Mouse (Mus musculus) left cerebral cortex, postnatal 10 days (tissue): ENCODE measurements around the gene Atf7. TPM values are rescaled to one million over a fixed set of nuclear protein-coding genes. Genes with fewer than 3 reads are reported as not detected.

Experiments
- DNase-seq, 2 experiments: peaks; one replicate each; pipeline ENCODE4 v3.0.0; 2021 to 2022; ENCODE audit warnings: low spot score in 2 of 2, mixed read lengths in 1 of 2; ENCODE audit errors: extremely low spot score in 1 of 2
- intact Hi-C: fragments of 180-260 bp; cut with DNase I; formaldehyde crosslinking; loops from one replicate; pipeline ENCODE4 v1.15.1; 2025
- total RNA-seq, 2 experiments: library from RNA; stranded (reverse); gene quantifications; 2 replicates each; pipeline ENCODE4 v1.2.3; 2021

Gene Atf7
- total RNA-seq, 2 experiments from 2014 or later: 26.7 to 34.4 TPM

- intact Hi-C loops: no loop called here
- DNase-seq: no peak
Measured at GRCm38 (mm10) chr15:102521480-102521879, 103.8 kb downstream of the Atf7 start.

- intact Hi-C loops: no loop called here
- DNase-seq: no peak
Measured at GRCm38 (mm10) chr15:102520416-102520815, 104.8 kb downstream of the Atf7 start.

DNA sequence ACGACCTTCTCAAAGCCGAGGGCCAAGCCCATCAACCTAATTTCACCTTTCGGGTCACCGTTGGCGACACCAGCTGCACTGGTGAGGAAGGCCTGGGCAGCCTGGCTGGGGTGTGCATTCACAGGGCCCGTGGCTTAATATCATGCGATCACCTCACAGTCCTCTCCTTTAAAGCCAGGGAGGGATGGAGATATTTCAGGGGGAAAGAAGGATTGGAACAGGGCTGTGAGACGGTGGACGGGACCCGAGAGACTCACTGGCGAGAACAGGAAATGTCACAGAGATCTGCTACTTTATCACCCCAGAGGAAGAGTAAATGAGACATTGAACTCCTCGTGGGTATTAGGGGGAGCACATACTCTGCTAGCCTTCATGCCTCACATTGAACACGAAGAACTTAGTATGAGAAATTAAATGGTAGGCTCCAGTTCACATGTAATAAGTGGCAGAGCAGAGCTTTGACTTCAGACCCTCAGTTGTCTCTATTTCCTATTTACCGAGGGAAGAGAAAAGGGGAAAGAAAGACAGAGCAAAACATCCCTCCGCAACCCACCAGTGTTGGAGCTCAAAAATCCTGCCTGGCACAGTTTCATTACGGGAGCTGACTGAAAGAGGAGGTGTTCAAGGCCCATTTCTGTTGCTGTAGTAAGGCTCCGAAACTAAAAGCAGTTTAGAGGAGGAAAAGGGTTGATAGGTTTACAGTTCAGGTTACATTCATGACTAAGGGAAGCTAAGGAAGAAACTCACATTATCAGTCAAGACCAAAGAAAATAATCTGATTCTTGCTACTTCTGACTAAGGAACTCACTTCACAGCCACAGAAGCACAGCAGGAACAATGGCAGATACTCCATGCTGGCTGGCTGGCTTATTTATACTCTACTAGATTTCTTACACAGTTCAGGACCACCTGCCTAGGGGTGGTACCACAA, 105.8 kb downstream of the Atf7 start:
- intact Hi-C loops: no loop called here

DNA sequence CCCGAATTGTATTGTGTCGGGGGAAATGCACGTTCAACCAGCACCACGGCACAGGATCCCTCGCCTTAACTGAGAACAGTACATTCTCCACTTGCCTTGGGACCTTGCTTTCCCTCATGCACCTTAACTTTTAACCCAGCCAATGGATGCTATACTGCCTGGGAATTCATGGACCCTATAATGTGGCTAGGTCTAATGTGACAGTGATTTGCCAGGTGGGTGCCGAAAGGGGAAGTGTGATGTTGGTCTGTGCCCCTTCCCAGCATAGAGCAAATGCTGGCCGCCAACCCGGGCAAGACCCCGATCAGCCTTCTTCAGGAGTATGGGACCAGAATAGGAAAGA, 106.4 kb downstream of the Atf7 start:
- no peak for DNase-seq
- intact Hi-C loops: no loop called here

More for the DNA sequence above, 105.8 kb downstream of the Atf7 start:
- no peak for DNase-seq

DNA sequence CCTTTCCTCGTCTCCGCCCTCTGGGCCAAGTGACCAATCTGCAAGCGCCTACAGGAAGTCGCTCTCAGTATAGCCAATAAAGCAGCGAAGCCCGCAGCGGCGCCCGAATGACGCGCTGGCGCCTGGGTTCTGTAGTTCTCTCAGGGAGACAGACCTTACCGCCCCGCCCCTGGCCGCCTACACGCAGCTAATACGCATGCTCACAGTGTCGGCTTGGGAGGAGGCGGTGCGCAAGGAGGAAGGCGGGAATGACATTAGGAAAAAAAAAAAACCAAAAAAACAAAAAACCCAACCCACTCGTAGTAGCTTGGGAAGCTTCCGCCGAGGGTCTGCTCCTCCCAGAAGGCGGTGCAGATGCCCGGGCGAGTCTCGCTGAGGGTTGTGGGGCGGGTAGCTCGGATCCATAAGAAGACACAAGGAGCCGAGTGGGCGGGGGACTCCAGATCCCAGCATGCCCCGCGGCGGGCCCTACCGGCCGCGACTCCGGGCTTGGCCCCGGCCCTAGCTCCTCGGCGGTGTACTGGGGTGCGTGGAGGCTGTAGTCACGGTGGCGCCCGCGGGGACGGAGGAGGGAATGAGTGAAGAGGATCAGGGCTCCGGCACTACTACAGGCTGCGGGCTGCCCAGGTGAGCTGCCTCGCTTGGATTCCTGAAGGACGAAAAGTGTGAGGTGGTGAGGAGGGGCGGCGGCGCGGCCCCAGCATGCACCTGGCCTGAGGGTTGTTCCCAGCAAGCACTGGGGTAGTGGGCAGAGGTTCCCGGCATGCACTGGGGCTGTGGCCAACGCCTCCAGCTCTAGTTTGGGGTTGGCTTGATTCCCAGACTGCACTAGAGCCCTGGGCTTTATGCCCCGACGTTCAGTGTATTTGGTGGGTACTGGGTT, 107.0 kb downstream of the Atf7 start, which contains the start of gene Tarbp2:
Gene Tarbp2 (plus strand): TSS at position 217 of the 883 bp plus-strand sequence.
- DNase-seq: peak; percentile 100
- intact Hi-C loops: no loop called here

GRCm38 (mm10) chr15:102517631-102517975, 107.7 kb downstream of the Atf7 start:
- intact Hi-C loops: no loop called here
- no peak for DNase-seq

DNA sequence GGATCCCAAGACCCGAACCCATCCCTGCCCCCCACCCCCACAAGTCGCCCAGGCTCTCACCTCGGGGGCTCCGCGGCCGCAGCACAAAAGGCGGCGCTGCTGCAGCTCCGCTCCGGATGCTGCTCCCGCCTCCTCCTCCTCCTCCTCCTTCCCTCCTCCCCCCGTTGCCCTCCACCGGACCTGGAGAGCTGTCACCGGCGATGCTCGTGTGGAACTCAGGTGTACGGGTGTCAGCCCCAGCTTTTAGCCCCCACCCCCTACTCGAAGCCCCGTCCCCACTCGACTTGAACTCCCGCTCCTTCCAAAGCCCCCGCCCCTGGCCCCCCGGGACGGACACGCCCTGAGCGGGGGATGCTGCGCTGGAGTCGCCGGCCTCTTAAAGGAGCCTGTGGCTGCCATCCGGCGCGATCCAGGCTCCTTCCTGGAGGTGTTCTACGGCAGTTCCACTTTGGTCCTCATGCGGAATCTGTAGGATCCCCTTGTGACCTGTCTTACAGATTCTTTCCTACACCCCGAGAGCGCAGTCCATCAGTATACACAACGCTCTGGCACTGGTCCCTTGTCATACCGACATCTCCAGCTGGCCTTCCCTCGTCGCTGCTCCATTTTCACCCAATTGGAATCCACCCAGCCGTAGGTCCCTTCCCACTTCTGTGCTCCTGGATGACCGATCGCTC, 108.4 kb downstream of the Atf7 start, which contains the start of gene Map3k12:
Gene Map3k12 (minus strand): TSS at position 337 of the 677 bp plus-strand sequence.
- intact Hi-C loops: no loop called here

GRCm38 (mm10) chr15:102516293-102516692, 109.0 kb downstream of the Atf7 start:
- intact Hi-C loops: no loop called here
- peak in 1 of 2 experiments; percentile 55 for DNase-seq

More for the DNA sequence above, 108.4 kb downstream of the Atf7 start, which contains the start of gene Map3k12:
- peak; percentile 69 to 88 for DNase-seq

- intact Hi-C loops: no loop called here
- no peak for DNase-seq
Measured at GRCm38 (mm10) chr15:102515791-102516190, 109.5 kb downstream of the Atf7 start.

GRCm38 (mm10) chr15:102515261-102515660, 110.0 kb downstream of the Atf7 start:
- DNase-seq: no peak
- intact Hi-C loops: no loop called here

- intact Hi-C loops: no loop called here
- no peak for DNase-seq
Measured at GRCm38 (mm10) chr15:102513004-102513403, 112.3 kb downstream of the Atf7 start.

- intact Hi-C loops: no loop called here
- no peak for DNase-seq
Measured at GRCm38 (mm10) chr15:102512471-102512870, 112.8 kb downstream of the Atf7 start.

GRCm38 (mm10) chr15:102512010-102512409, 113.3 kb downstream of the Atf7 start:
- DNase-seq: no peak

DNA sequence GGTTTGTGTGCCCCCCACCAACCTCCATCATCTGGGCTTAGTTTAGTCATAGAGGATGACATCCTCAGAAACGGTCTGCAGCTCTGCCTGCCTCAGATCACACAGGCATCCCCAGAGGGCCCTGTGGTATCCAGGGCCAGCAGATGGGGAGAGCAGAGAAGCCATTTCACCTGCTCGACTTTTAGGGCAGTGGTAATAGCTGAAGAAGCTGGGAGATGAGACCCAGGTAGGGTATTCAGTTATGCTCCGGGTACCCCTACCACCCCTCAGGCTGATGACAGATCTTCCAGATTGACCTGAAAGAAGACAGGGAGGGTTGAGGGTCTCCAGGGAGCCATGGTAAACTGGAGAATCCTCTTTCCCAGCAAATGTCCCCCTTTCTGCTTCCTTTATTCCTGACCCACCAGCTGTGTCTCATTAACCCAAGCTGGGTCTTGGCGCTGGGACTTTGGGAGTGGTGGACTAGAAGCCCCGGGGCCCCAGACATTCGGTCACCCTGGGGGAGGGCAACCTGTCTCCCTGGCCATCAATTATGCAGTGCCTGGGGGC, 113.9 kb downstream of the Atf7 start:
- intact Hi-C loops: no loop called here
- no peak for DNase-seq

More at GRCm38 (mm10) chr15:102512010-102512409, 113.3 kb downstream of the Atf7 start:
- intact Hi-C loops: no loop called here

- intact Hi-C loops: no loop called here
Measured at GRCm38 (mm10) chr15:102510590-102511284, 114.5 kb downstream of the Atf7 start.

GRCm38 (mm10) chr15:102510110-102510509, 115.2 kb downstream of the Atf7 start:
- intact Hi-C loops: no loop called here
- DNase-seq: no peak

More at GRCm38 (mm10) chr15:102510590-102511284, 114.5 kb downstream of the Atf7 start:
- DNase-seq: peak; percentile 90 to 97

DNA sequence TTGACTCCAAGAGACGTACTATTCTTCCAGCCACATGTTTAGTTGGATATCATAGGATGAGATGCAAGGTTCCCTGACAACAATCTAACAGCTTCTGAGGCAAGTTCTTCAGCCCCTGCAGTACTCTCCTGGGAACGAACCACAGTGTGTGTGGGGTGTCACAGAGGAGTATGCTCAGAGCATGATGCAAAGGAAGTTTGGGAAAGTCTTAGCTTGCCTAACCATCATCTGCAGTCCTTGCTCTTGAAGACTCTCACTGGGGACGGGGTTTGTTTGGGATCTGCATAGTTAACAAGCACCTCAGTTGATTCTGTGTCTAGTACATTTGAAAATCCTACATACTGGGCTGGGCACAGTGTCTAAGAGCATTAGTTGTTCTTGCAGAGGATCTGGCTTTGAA, 116.9 kb downstream of the Atf7 start:
- intact Hi-C loops: loop anchor here (5.0 kb wide), 1 partner anchor 36 kb away; the partner anchor contains the start of gene Pcbp2
- DNase-seq: no peak

DNA sequence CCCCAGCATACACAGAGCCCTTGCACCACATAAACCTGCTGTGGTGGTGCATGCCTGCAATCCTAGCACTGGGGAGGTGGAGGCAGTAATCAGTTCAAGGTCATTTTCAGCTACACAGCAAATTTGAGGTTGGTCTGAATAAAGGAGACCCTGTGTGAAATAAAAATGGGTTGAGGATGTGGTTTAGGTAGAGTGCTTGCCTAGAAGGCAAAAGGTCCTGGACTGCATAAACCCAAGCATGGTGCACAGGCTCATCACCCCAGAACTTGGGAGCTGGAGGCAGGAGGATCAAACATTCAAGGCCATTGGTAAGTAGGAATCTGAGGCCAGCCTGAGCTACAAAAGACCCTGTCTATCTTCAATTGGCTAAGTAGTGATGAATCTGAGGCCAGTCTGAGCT, 117.7 kb downstream of the Atf7 start:
- intact Hi-C loops: loop anchor here (5.0 kb wide), 1 partner anchor 35 kb away; the partner anchor contains the start of gene Pcbp2

More for the DNA sequence above, 117.7 kb downstream of the Atf7 start:
- no peak for DNase-seq
